Mouse (Mus musculus) G1E (cell line): ENCODE data around the gene Ngdn. TPM values are rescaled to one million over a fixed set of nuclear protein-coding genes. Genes with fewer than 3 reads are reported as not detected.

Experiments
- ATAC-seq: 2 replicates; pipeline ENCODE4 v1.8.0; 2016; ENCODE audit warnings: mild to moderate bottlenecking; ENCODE audit not compliant: insufficient number of reproducible peaks, poor library complexity, low FRiP score, severe bottlenecking; ENCODE audit errors: extremely low read depth
- DNase-seq: peaks from one replicate; pipeline ENCODE4 v3.0.0; 2012; ENCODE audit warnings: low spot score
- H3K27me3 ChIP-seq: 2 replicates; pipeline ENCODE4 v1.6.1; 2012; ENCODE audit warnings: mild to moderate bottlenecking, low read length, inconsistent platforms; ENCODE audit not compliant: insufficient read depth
- H3K36me3 ChIP-seq: replicated peaks from 2 replicates; pipeline ENCODE3; 2012; ENCODE audit warnings: mild to moderate bottlenecking, inconsistent platforms
- H3K4me1 ChIP-seq: 2 replicates; pipeline ENCODE4 v1.6.1; 2012; ENCODE audit warnings: low read depth, low read length, inconsistent platforms, mixed read lengths; ENCODE audit not compliant: insufficient read depth
- H3K4me3 ChIP-seq: 2 replicates; pipeline ENCODE4 v1.5.1; 2012; ENCODE audit warnings: low read depth, mild to moderate bottlenecking, inconsistent platforms, low read length, moderate library complexity, mixed read lengths
- H3K9me3 ChIP-seq: replicated peaks from 2 replicates; pipeline ENCODE4 v1.6.1; 2012; ENCODE audit warnings: inconsistent platforms
- CTCF ChIP-seq: IDR thresholded peaks from 2 replicates; pipeline ENCODE4 v1.5.1; 2012; ENCODE audit warnings: low read depth, low read length, inconsistent platforms, mixed read lengths
- GATA1 ChIP-seq: IDR thresholded peaks from 2 replicates; pipeline ENCODE4 v1.6.1; 2012; ENCODE audit warnings: borderline replicate concordance, low read length, inconsistent platforms, mixed read lengths
- GATA2 ChIP-seq: IDR thresholded peaks from 2 replicates; pipeline ENCODE4 v1.6.1; 2012; ENCODE audit warnings: low read depth, low read length, inconsistent platforms, borderline replicate concordance
- POLR2AphosphoS5 ChIP-seq: IDR thresholded peaks from 2 replicates; pipeline ENCODE4 v1.6.1; 2012; ENCODE audit warnings: low read depth, low read length, inconsistent platforms; ENCODE audit not compliant: insufficient replicate concordance
- TAL1 ChIP-seq: conservative IDR thresholded peaks from 2 replicates; pipeline ENCODE4 v1.6.1; 2012; ENCODE audit warnings: low read depth, low read length, inconsistent platforms, mixed read lengths
- polyA plus RNA-seq: library from polyadenylated mRNA; stranded (reverse); fragments of >175 nt; gene quantifications from 2 replicates; pipeline ENCODE4 v1.2.3, GENCODE M21; 2012
- total RNA-seq, 2 experiments: library from RNA; stranded (forward) in 1 of 2; stranded (reverse) in 1 of 2; fragments of 200-1000 nt in 1 of 2; fragments of >200 nt in 1 of 2; fragmentation: Nextera tagmentation in 1 of 2; gene quantifications; 2 replicates each; pipeline ENCODE4 v1.2.3; 2014 to 2017

The Ngdn gene
- total and polyA plus RNA-seq, 3 experiments, result 31.7 to 62.0 (median 55.2) TPM

DNA sequence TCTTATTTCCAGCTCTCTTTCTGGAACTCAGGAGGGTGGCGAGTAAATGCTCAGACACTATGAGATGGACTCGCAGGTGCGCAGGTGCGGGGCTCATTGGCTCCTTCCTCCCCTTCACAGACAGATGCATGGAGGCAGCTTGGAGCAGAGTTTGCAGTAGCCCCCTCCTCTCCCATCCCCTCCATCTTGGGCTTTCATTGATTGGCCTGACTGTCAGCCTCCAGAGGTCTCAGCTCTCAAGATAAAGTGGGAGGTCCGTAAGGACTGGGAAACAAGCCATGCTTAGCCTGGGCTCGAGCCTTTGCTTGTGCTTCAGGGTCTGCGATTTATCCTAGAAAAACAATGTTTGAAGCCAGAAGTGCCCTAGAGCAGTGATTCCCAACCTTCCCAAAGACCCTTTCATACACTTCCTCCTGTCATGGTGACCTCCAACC, 12.6 kb upstream of the Ngdn start:
- no peak for DNase-seq
- no peaks in the 10 kb centered on the region for H3K36me3 ChIP-seq
- no peak overlapping the region for H3K4me3 ChIP-seq
- H3K9me3 ChIP-seq, result no peaks in the 10 kb centered on the region
- peaks cover 28% of the 10 kb centered on the region for H3K27me3 ChIP-seq
- H3K4me1 ChIP-seq, result no peaks in the 10 kb centered on the region
- no peak for TF ChIP-seq TAL1
- TF ChIP-seq GATA2, result no peak
- no peak for TF ChIP-seq GATA1
- ATAC-seq, result no peak

DNA sequence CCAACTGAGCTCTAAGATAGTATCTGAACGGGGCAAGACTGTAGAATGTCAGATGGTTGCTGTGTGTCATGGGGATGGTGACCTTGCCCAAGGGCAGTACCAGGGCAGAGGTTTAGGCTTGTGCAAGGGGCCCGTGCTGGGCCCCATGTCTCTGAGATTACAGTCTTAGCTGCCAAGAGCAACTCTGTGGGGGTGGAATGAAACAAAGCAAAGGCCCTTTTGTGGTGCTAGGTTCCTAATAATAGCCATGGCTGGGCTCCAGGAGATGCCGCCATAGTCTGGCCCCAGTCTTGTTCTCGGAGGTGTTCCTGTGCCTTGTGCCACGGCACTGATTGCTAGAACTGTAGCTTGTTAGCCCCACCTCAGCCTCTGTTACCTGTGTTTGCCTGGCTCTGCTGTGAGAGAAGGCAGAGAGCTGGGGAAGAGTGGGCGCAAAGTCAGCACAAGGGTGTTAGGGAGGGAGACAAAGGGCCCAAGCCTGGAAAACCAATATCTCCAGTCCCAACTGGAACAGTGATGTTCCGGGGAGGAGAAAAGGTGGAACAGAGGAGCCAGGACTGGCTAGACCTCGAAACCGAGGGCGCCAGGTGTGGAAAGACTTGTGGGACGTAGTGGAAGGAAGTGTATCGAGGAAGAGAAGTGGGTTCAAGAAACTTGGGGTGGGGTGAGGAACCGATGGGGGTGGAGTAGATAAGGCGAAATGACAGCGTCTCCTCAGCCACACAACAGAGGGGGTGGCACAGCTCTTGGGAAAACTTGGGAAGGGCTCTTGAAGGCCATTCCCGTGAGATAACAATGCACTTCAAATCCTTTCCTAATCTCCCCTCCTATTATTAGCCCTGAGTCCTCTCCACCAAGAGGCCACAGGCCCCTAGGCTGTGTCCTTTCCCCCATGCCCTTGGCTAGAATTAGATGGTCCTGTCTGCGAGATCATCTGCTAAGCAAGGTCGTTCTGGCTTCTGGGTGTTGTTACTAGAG, 11.1 kb upstream of the Ngdn start:
- no peak overlapping the region for H3K4me3 ChIP-seq
- no peak for ATAC-seq
- no peaks in the 10 kb centered on the region for H3K36me3 ChIP-seq
- no peaks in the 10 kb centered on the region for H3K9me3 ChIP-seq
- no peak for DNase-seq
- peaks cover 34% of the 10 kb centered on the region for H3K27me3 ChIP-seq
- no peaks in the 10 kb centered on the region for H3K4me1 ChIP-seq
- no peak for TF ChIP-seq POLR2AphosphoS5
- no peak for TF ChIP-seq GATA2
- no peak for TF ChIP-seq GATA1
- no peak for TF ChIP-seq TAL1
- TF ChIP-seq CTCF, result no peak

- DNase-seq, result no peak
- H3K27me3 ChIP-seq, result peaks cover 38% of the 10 kb centered on the region
- ATAC-seq, result no peak
- H3K9me3 ChIP-seq, result no peaks in the 10 kb centered on the region
- H3K4me1 ChIP-seq, result no peaks in the 10 kb centered on the region
- no peaks in the 10 kb centered on the region for H3K36me3 ChIP-seq
- no peak for TF ChIP-seq POLR2AphosphoS5
- TF ChIP-seq TAL1, result no peak
- no peak for TF ChIP-seq GATA2
- TF ChIP-seq CTCF, result no peak
- no peak for TF ChIP-seq GATA1
- H3K4me3 ChIP-seq, result no peak overlapping the region
These were observed 9.7 kb upstream of the Ngdn start for GRCm38 (mm10) chr14:55005506-55005905.

DNA sequence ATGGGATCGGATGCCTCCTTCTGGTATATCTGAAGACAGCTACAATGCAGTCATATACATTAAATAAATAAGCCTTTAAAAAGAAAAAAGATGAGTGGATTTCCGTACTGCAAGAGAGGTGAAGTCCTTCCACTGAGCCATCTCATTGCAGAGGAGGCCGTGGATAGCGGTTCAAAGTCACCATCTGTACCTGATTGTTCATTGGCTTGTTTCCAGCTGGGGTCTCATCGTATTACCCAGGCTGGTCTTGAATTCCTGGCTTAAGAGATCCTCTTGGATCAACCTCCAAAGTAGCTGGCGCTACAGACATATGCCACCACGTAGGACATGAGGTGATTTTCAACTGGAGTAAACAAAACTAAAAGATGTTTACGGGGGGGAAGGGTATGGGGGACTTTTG, 9.3 kb upstream of the Ngdn start:
- ATAC-seq (no peak), DNase-seq (no peak)
- H3K27me3 ChIP-seq, result peaks cover 38% of the 10 kb centered on the region
- no peaks in the 10 kb centered on the region for H3K36me3 ChIP-seq
- H3K4me3 ChIP-seq, result no peak overlapping the region
- TF ChIP-seq TAL1 (no peak), CTCF (no peak), GATA1 (no peak), GATA2 (no peak), POLR2AphosphoS5 (no peak)
- no peaks in the 10 kb centered on the region for H3K4me1 ChIP-seq
- H3K9me3 ChIP-seq, result 0 out of 2 replicates have a peak, but pooled peaks cover under 1% of the 10 kb centered on the region

GRCm38 (mm10) chr14:55006541-55006940, 8.7 kb upstream of the Ngdn start:
- Histone ChIP-seq H3K4me3 (no peak overlapping the region), H3K36me3 (no peaks in the 10 kb centered on the region), H3K27me3 (peaks cover 34% of the 10 kb centered on the region), H3K9me3 (0 out of 2 replicates have a peak, but pooled peaks cover 2% of the 10 kb centered on the region), H3K4me1 (no peaks in the 10 kb centered on the region)
- no peak for TF ChIP-seq CTCF
- TF ChIP-seq GATA1, result no peak
- TF ChIP-seq TAL1, result no peak
- TF ChIP-seq GATA2, result no peak
- no peak for TF ChIP-seq POLR2AphosphoS5
- no peak for DNase-seq
- ATAC-seq, result no peak

DNA sequence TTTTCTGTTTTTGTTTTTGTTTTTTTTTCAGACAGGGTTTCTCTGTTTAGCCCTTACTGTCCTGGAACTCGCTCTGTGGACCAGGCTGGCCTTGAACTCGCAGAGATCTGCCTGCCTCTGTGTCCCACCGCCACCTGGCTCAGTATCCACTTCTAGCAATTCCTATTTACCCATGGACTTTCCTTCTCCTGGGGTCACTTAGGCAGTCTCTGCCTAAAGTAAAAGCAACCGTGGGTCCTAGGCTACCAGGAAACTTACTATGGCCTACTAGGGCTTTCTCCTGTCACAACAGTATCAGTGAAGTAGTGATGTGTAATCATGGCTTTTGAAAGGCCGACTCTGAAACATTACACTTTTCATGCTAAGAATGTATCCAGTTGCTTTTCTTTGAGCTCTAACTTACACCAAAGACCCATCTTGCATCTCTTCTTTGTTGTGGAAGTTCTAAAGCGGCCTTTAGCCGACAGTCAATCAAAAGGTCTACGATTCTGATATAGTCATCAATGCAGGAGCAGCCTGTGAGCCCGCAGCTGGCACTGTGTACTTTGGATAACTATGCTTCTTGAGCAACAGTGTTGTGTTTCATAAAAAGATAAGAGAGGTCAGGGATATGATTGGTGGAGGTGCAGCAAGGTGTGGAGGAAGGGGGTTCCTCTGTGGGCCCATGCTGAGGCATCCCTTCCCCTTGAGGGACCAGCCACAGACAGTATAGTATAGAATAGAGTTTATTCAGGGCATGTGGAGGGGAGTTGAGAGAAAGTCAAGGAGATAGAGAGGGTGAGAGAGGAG, 7.9 kb upstream of the Ngdn start:
- H3K36me3 ChIP-seq, result no peaks in the 10 kb centered on the region
- TF ChIP-seq CTCF, result no peak
- TF ChIP-seq POLR2AphosphoS5, result no peak
- TF ChIP-seq GATA1, result no peak
- TF ChIP-seq GATA2, result no peak
- no peak for TF ChIP-seq TAL1
- H3K4me1 ChIP-seq, result no peaks in the 10 kb centered on the region
- peaks cover 34% of the 10 kb centered on the region for H3K27me3 ChIP-seq
- 0 out of 2 replicates have a peak, but pooled peaks cover 2% of the 10 kb centered on the region for H3K9me3 ChIP-seq
- ATAC-seq (no peak), DNase-seq (no peak)
- H3K4me3 ChIP-seq, result no peak overlapping the region
